Mouse (Mus musculus) frontal cortex, adult 2 months (tissue): ENCODE results near the gene Atl3. TPM values are rescaled to one million over a fixed set of nuclear protein-coding genes. Genes with fewer than 3 reads are reported as not detected.
A peak's percentile ranks its signal among the peaks of the same experiment; 100 is the strongest.
"Not testable (repeated sequence)": the region's sequence is repeated elsewhere in the genome, so short reads cannot be mapped to it uniquely, and the experiment has no call there.

Source experiments
- DNase-seq, 2 experiments: peaks; one replicate each; pipeline ENCODE4 v3.0.0; 2022; ENCODE audit warnings: low spot score in 1 of 2; ENCODE audit errors: extremely low spot score in 1 of 2
- polyA plus RNA-seq: library from polyadenylated mRNA; depleted of rRNA; stranded (reverse); fragments of >200 nt; gene quantifications from 2 replicates; pipeline ENCODE4 v1.2.3, GENCODE M21; 2012

Atl3 gene
- polyA plus RNA-seq, 1 experiment, result 18.7 TPM

- not testable (repeated sequence) for DNase-seq
Observed at GRCm38 (mm10) chr19:7496070-7496469, 2.2 kb downstream of the Atl3 start.

- no peak for DNase-seq
Observed at GRCm38 (mm10) chr19:7498816-7499215, 5.0 kb downstream of the Atl3 start.

GRCm38 (mm10) chr19:7500701-7501100 is 6.9 kb downstream of the Atl3 start:
- no peak for DNase-seq

- DNase-seq, result no peak
Observed at GRCm38 (mm10) chr19:7502432-7502831, 8.6 kb downstream of the Atl3 start.

- DNase-seq, result no peak
Observed at GRCm38 (mm10) chr19:7506321-7506720, 12.5 kb downstream of the Atl3 start.

GRCm38 (mm10) chr19:7508026-7508425 is 14.2 kb downstream of the Atl3 start:
- no peak for DNase-seq

GRCm38 (mm10) chr19:7516437-7516836 is 22.6 kb downstream of the Atl3 start:
- DNase-seq, result no peak

GRCm38 (mm10) chr19:7521619-7522018 is 27.8 kb downstream of the Atl3 start:
- no peak for DNase-seq

- DNase-seq, result no peak
Observed at GRCm38 (mm10) chr19:7522856-7523255, 29.0 kb downstream of the Atl3 start.

- no peak for DNase-seq
Observed at GRCm38 (mm10) chr19:7523292-7523691, 29.5 kb downstream of the Atl3 start.

GRCm38 (mm10) chr19:7523781-7524180 is 29.9 kb downstream of the Atl3 start:
- no peak for DNase-seq

- no peak for DNase-seq
Observed at GRCm38 (mm10) chr19:7524879-7525278, 31.0 kb downstream of the Atl3 start.

- DNase-seq, result peak; percentile 33 to 77
Observed at GRCm38 (mm10) chr19:7528639-7529428, 35.0 kb downstream of the Atl3 start.

GRCm38 (mm10) chr19:7531906-7532305 is 38.1 kb downstream of the Atl3 start:
- DNase-seq, result peak in 1 of 2 experiments; percentile 42

- DNase-seq, result no peak
Observed at GRCm38 (mm10) chr19:7533891-7534290, 40.1 kb downstream of the Atl3 start.

GRCm38 (mm10) chr19:7548924-7549323 is 55.1 kb downstream of the Atl3 start:
- no peak for DNase-seq

GRCm38 (mm10) chr19:7551550-7552300 is 57.9 kb downstream of the Atl3 start:
- DNase-seq, result no peak

GRCm38 (mm10) chr19:7552301-7552673 is 58.4 kb downstream of the Atl3 start:
- DNase-seq, result no peak

- no peak for DNase-seq
Observed at GRCm38 (mm10) chr19:7553441-7553840, 59.6 kb downstream of the Atl3 start.

- no peak for DNase-seq
Observed at GRCm38 (mm10) chr19:7554881-7555280, 61.0 kb downstream of the Atl3 start.

GRCm38 (mm10) chr19:7556641-7557040 is 62.8 kb downstream of the Atl3 start:
- DNase-seq, result no peak

- DNase-seq, result peak in 1 of 2 experiments; percentile 37
Observed at GRCm38 (mm10) chr19:7557328-7557822, 63.5 kb downstream of the Atl3 start, which contains the start of gene Pla2g16. TSS of gene Pla2g16 (plus strand) at chr19:7557459.
